Mouse (Mus musculus): ENCODE results near the gene Gps2. TPM values are rescaled to one million over a fixed set of nuclear protein-coding genes. Genes with fewer than 3 reads are reported as not detected.
A peak's percentile ranks its signal among the peaks of the same experiment; 100 is the strongest.
"Not testable (repeated sequence)": the region's sequence is repeated elsewhere in the genome, so short reads cannot be mapped to it uniquely, and the experiment has no call there.

The Gps2 gene
- polyA plus RNA-seq, 1 experiment from 2014 or later = 84.5 TPM

GRCm38 (mm10) chr11:69919053-69919452, 5.4 kb downstream of the Gps2 start:
- H3K9ac ChIP-seq = peak overlapping the region; percentile 18; the same call in 1 of the 2 replicates
- H3K36me3 ChIP-seq = peaks cover 45% of the 10 kb centered on the region
- H3K4me2 ChIP-seq (replicated peaks) = peak overlapping the region; percentile 82

GRCm38 (mm10) chr11:69919661-69920265, 6.1 kb downstream of the Gps2 start:
- no peaks in the 10 kb centered on the region for H3K27me3 ChIP-seq
- H3K9me3 ChIP-seq (replicated peaks) = no peaks in the 10 kb centered on the region
- peak overlapping the region; percentile 82 for H3K4me2 ChIP-seq (replicated peaks)
- H3K9ac ChIP-seq = peak overlapping the region; percentile 98
- WGBS = under 1% methylated on average over 17 of the region's 17 CpGs
- peak overlapping the region; percentile 95 for H3K4me3 ChIP-seq (replicated peaks)
- H3K27ac ChIP-seq (replicated peaks) = peak overlapping the region; percentile 96
- H3K4me1 ChIP-seq = peaks cover 33% of the 10 kb centered on the region
- peaks cover 45% of the 10 kb centered on the region for H3K36me3 ChIP-seq
- ATAC-seq (ENCODE audit: insufficient number of reproducible peaks, low FRiP score, low TSS enrichment, low read depth) = no peak

More at GRCm38 (mm10) chr11:69919053-69919452, 5.4 kb downstream of the Gps2 start:
- H3K4me3 ChIP-seq (replicated peaks) = peak overlapping the region; percentile 95
- H3K9me3 ChIP-seq (replicated peaks) = no peaks in the 10 kb centered on the region
- ATAC-seq (ENCODE audit: insufficient number of reproducible peaks, low FRiP score, low TSS enrichment, low read depth) = no peak
- peak overlapping the region; percentile 96 for H3K27ac ChIP-seq (replicated peaks)
- no peaks in the 10 kb centered on the region for H3K27me3 ChIP-seq
- peaks cover 38% of the 10 kb centered on the region for H3K4me1 ChIP-seq
- 76% methylated on average over 9 of the region's 9 CpGs for WGBS

DNA sequence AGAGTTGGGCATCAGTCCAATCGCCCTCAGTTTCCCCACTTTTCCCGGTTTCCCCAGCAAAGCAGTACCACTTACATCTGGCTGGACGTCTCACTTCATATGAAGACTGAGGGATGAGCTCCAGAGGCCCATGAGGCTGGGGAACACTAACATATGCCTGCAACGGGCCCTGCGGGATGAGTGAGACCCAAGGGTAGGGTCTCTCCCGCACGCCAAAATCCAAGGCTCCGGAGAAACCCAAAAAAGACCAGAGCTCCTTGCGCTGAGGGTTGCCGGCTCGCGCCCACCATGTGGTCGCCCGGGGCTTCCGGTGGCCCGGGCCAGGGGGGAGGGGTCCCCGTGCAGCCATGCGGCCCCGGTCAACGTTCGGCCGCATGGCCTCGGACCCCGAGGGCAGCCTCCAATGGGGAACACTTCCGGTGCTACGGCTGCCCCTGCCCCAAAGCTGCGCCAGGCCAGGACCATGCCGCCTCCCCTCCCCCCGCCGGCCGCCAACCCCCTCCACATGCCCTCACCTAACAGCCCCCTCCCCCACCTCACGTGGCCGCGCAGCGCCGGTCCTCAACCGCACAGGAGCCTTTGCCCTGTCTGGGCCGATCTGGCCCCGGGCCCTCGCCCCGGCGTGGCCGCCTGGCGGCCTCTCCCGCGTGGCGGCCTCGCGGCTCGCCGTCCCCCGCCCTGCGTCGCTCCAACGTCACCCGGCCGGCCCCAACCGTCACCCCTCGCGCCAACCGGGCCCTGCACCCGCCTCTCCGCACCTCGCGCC, 6.8 kb downstream of the Gps2 start:
- no peak for ATAC-seq (ENCODE audit: insufficient number of reproducible peaks, low FRiP score, low TSS enrichment, low read depth)
- Histone ChIP-seq H3K9ac (peak overlapping the region; percentile 98), H3K4me2 (replicated peaks) (peak overlapping the region; percentile 82), H3K9me3 (replicated peaks) (no peaks in the 10 kb centered on the region), H3K4me1 (peaks cover 26% of the 10 kb centered on the region), H3K36me3 (peaks cover 39% of the 10 kb centered on the region), H3K27me3 (no peaks in the 10 kb centered on the region), H3K4me3 (replicated peaks) (peak overlapping the region; percentile 95), H3K27ac (replicated peaks) (peak overlapping the region; percentile 96)
- under 1% methylated on average over 54 of the region's 65 CpGs for WGBS

GRCm38 (mm10) chr11:69921114-69922011, 7.7 kb downstream of the Gps2 start, which contains the start of gene Eif5a:
Gene Eif5a (minus strand): TSS chr11:69921958.
- Histone ChIP-seq H3K4me3 (replicated peaks) (peak within 1 kb of the TSS; percentile 95), H3K9me3 (replicated peaks) (no peaks in the 10 kb centered on the region), H3K9ac (peak within 1 kb of the TSS; percentile 98), H3K4me2 (replicated peaks) (peak within 1 kb of the TSS; percentile 82), H3K36me3 (peaks cover 30% of the 10 kb centered on the region), H3K27ac (replicated peaks) (peak within 1 kb of the TSS; percentile 99), H3K27me3 (no peaks in the 10 kb centered on the region), H3K4me1 (peaks cover 17% of the 10 kb centered on the region)
- peak; percentile 97 for ATAC-seq (ENCODE audit: insufficient number of reproducible peaks, low FRiP score, low TSS enrichment, low read depth)
- under 1% methylated on average over 77 of the region's 78 CpGs for WGBS

- H3K4me2 ChIP-seq (replicated peaks) = peak overlapping the region; percentile 56
- H3K9me3 ChIP-seq (replicated peaks) = no peaks in the 10 kb centered on the region
- peak overlapping the region; percentile 95 for H3K4me3 ChIP-seq (replicated peaks)
- no peaks in the 10 kb centered on the region for H3K27me3 ChIP-seq
- peaks cover 16% of the 10 kb centered on the region for H3K4me1 ChIP-seq
- peak overlapping the region; percentile 99 for H3K27ac ChIP-seq (replicated peaks)
- 2% methylated on average over 12 of the region's 12 CpGs for WGBS
- peak overlapping the region; percentile 46 for H3K9ac ChIP-seq
- peaks cover 22% of the 10 kb centered on the region for H3K36me3 ChIP-seq
- no peak for ATAC-seq (ENCODE audit: insufficient number of reproducible peaks, low FRiP score, low TSS enrichment, low read depth)
Observed at GRCm38 (mm10) chr11:69922012-69922756, 8.5 kb downstream of the Gps2 start.

GRCm38 (mm10) chr11:69922796-69923195, 9.1 kb downstream of the Gps2 start:
- H3K27me3 ChIP-seq = no peaks in the 10 kb centered on the region
- H3K9ac ChIP-seq = no peak overlapping the region
- H3K27ac ChIP-seq (replicated peaks) = peak overlapping the region; percentile 99; the same call in 1 of the 2 replicates
- H3K9me3 ChIP-seq (replicated peaks) = no peaks in the 10 kb centered on the region
- WGBS = 55% methylated on average over 3 of the region's 3 CpGs
- H3K4me3 ChIP-seq (replicated peaks) = no peak overlapping the region
- H3K36me3 ChIP-seq = peaks cover 16% of the 10 kb centered on the region
- no peak for ATAC-seq (ENCODE audit: insufficient number of reproducible peaks, low FRiP score, low TSS enrichment, low read depth)
- peak overlapping the region; percentile 56; the same call in 1 of the 2 replicates for H3K4me2 ChIP-seq (replicated peaks)
- H3K4me1 ChIP-seq = peaks cover 16% of the 10 kb centered on the region

- Histone ChIP-seq H3K27me3 (no peaks in the 10 kb centered on the region), H3K9me3 (replicated peaks) (no peaks in the 10 kb centered on the region), H3K4me2 (replicated peaks) (no peak overlapping the region), H3K4me1 (no peaks in the 10 kb centered on the region; the same call in 1 of the 2 replicates), H3K9ac (no peak overlapping the region), H3K4me3 (replicated peaks) (no peak overlapping the region), H3K27ac (replicated peaks) (no peak overlapping the region), H3K36me3 (no peaks in the 10 kb centered on the region)
- no peak for ATAC-seq (ENCODE audit: insufficient number of reproducible peaks, low FRiP score, low TSS enrichment, low read depth)
- WGBS = 90% methylated on average over 2 of the region's 2 CpGs
Observed at GRCm38 (mm10) chr11:69927501-69927900, 13.8 kb downstream of the Gps2 start.

- 86% methylated on average over 4 of the region's 4 CpGs for WGBS
- Histone ChIP-seq H3K4me1 (peaks cover 5% of the 10 kb centered on the region; the same call in 1 of the 2 replicates), H3K36me3 (no peaks in the 10 kb centered on the region), H3K4me3 (replicated peaks) (no peak overlapping the region), H3K27me3 (no peaks in the 10 kb centered on the region), H3K9me3 (replicated peaks) (no peaks in the 10 kb centered on the region), H3K9ac (no peak overlapping the region), H3K4me2 (replicated peaks) (no peak overlapping the region), H3K27ac (replicated peaks) (no peak overlapping the region)
- ATAC-seq (ENCODE audit: insufficient number of reproducible peaks, low FRiP score, low TSS enrichment, low read depth) = no peak
Observed at GRCm38 (mm10) chr11:69929712-69930111, 16.0 kb downstream of the Gps2 start.

DNA sequence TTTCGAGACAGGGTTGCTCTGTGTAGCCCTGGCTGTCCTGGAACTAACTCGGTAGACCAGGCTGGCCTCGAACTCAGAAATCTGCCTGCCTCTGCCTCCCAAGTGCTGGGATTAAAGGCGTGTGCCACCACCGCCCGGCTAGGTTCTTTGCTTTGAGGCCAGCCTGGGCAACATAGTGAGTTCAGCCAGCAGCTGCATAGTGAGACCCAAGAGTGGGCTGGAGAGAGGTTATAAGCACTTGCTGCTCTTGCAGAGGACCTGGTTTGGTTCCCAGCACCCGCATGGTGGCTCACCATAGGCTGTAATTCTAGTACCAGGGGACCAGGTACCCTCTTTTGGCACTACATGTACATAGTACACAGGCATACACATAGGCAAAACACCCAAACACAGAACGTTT, 16.5 kb downstream of the Gps2 start:
- ATAC-seq (ENCODE audit: insufficient number of reproducible peaks, low FRiP score, low TSS enrichment, low read depth) = not testable (repeated sequence)
- 86% methylated on average over 8 of the region's 8 CpGs for WGBS

DNA sequence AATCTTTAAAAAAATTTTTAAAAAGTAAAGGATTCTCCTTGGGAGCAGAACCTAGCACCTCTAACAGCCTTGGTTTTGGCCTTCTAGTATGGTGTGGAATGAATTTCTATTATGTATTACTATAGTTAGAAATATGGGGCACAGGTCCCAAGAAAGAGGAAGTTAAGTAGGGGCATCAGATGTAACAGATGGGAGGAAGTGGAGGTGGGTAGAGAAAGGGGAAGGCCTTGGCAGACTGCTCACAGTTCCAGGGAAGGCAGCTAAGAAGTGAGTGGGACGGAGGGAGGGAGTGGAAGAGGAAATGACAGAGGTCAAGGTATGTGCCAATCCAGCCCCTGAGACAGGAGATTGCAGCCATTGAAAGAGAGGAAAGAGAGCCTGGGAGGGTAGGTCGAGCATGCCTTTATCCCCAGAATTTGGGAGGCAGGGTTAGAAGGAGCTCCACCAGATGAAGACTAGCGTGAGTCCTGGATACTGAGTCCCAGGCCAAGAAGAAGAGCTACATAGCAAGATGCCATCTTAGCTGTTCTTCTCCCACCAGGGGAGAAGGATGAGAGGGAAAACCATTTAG, 17.4 kb downstream of the Gps2 start:
- Histone ChIP-seq H3K9ac (no peak overlapping the region), H3K27me3 (peaks cover 4% of the 10 kb centered on the region; the same call in 1 of the 2 replicates), H3K4me3 (replicated peaks) (no peak overlapping the region), H3K4me2 (replicated peaks) (no peak overlapping the region), H3K36me3 (no peaks in the 10 kb centered on the region), H3K4me1 (peaks cover 18% of the 10 kb centered on the region), H3K9me3 (replicated peaks) (no peaks in the 10 kb centered on the region), H3K27ac (replicated peaks) (no peak overlapping the region)
- WGBS = 66% methylated on average over 3 of the region's 3 CpGs
- no peak for ATAC-seq (ENCODE audit: insufficient number of reproducible peaks, low FRiP score, low TSS enrichment, low read depth)

More for the DNA sequence above, 16.5 kb downstream of the Gps2 start:
- H3K4me3 ChIP-seq (replicated peaks); H3K9ac ChIP-seq; H3K27ac ChIP-seq (replicated peaks); H3K4me2 ChIP-seq (replicated peaks); H3K36me3 ChIP-seq; H3K27me3 ChIP-seq; H3K4me1 ChIP-seq; H3K9me3 ChIP-seq (replicated peaks): not testable (repeated sequence)
